8 mouse cellular contexts compared by ENCODE assay signal in genomic region chr14:8032087-8032944, GRCm38 (mm10). TPM values are rescaled to one million over a fixed set of nuclear protein-coding genes. Genes with fewer than 3 reads are reported as not detected.
DNase-seq lines count a peak whose midpoint lies in the region; ATAC-seq and TF ChIP-seq lines count a peak whose summit lies in the region.
"Had no signal": no experiment of that assay in that cellular context is flagged by ENCODE, and none has a peak within 500 bp of the region (broad histone marks: within the 10 kb centered on the region; RNA-seq: fewer than 3 reads in every experiment).

No protein-coding gene starts in this region.

- H3K27me3 ChIP-seq in heart, postnatal 0 days (ENCODE audit: control insufficient read depth, insufficient read depth, low read length): no peaks in the 10 kb centered on the region
- no peaks in the 10 kb centered on the region for H3K27me3 ChIP-seq in heart, embryonic 12.5 days (replicated peaks)
- H3K27me3 ChIP-seq in liver, embryonic 11.5 days (replicated peaks; ENCODE audit: control insufficient read depth, insufficient read depth, low read length): no peaks in the 10 kb centered on the region
- H3K27me3 ChIP-seq: heart, embryonic 13.5 days had no signal

- no peak overlapping the region for H3K4me3 ChIP-seq in heart, postnatal 0 days (ENCODE audit: low read depth, low read length)
- H3K4me3 ChIP-seq in heart, embryonic 12.5 days: no peak overlapping the region
- no peak overlapping the region for H3K4me3 ChIP-seq in liver, embryonic 11.5 days (ENCODE audit: low read depth, low read length)
- H3K4me3 ChIP-seq: heart, embryonic 13.5 days had no signal

- H3K36me3 ChIP-seq in heart, postnatal 0 days (replicated peaks; ENCODE audit: control insufficient read depth, insufficient read depth, low read length): no peaks in the 10 kb centered on the region
- no peaks in the 10 kb centered on the region for H3K36me3 ChIP-seq in heart, embryonic 12.5 days
- no peaks in the 10 kb centered on the region for H3K36me3 ChIP-seq in liver, embryonic 11.5 days (ENCODE audit: control insufficient read depth, insufficient read depth, low read length)
- H3K36me3 ChIP-seq: heart, embryonic 13.5 days had no signal

- no peak for TF ChIP-seq EP300 in heart, postnatal 0 days (IDR thresholded peaks at IDR 0.05; ENCODE audit: low read depth)

- H3K9me3 ChIP-seq in heart, postnatal 0 days (replicated peaks; ENCODE audit: control insufficient read depth, low read length): no peaks in the 10 kb centered on the region
- no peaks in the 10 kb centered on the region for H3K9me3 ChIP-seq in heart, embryonic 12.5 days (replicated peaks)
- H3K9me3 ChIP-seq in liver, embryonic 11.5 days (ENCODE audit: control insufficient read depth, low read length): no peaks in the 10 kb centered on the region
- H3K9me3 ChIP-seq: heart, embryonic 13.5 days had no signal

- H3K9ac ChIP-seq in heart, postnatal 0 days (replicated peaks; ENCODE audit: low read depth, low read length): no peak overlapping the region
- H3K9ac ChIP-seq in heart, embryonic 12.5 days: no peak overlapping the region
- no peak overlapping the region for H3K9ac ChIP-seq in liver, embryonic 11.5 days (ENCODE audit: low read depth, low read length)
- H3K9ac ChIP-seq: heart, embryonic 13.5 days had no signal

- 60% methylated on average over 13 of the region's 13 CpGs for WGBS in heart, postnatal 0 days
- 70% methylated on average over 13 of the region's 13 CpGs for WGBS in heart, embryonic 12.5 days
- WGBS in liver, embryonic 11.5 days: 72% methylated on average over 13 of the region's 13 CpGs

- no peak overlapping the region for H3K27ac ChIP-seq in heart, postnatal 0 days (ENCODE audit: low read depth)
- H3K27ac ChIP-seq in heart, embryonic 12.5 days (ENCODE audit: poor library complexity, severe bottlenecking): no peak overlapping the region
- no peak overlapping the region for H3K27ac ChIP-seq in liver, embryonic 11.5 days (ENCODE audit: low read depth, low read length)
- H3K27ac ChIP-seq: heart, embryonic 13.5 days had no signal

- peak; percentile 45 for DNase-seq in heart, postnatal 0 days (ENCODE audit: low spot score)
- DNase-seq in adrenal gland, adult 8-10 months: peak; percentile 81
- peak; percentile 80 for DNase-seq in cerebellum, adult 11-12 months
- peak; percentile 25 to 49 for DNase-seq in left cerebral cortex, adult 9 months (ENCODE audit: low spot score in 2 of 2)
- DNase-seq in liver, embryonic 11.5 days (ENCODE audit: low spot score): no peak
- no peak for DNase-seq in yolk sac, embryonic 10.5 days (ENCODE audit: low spot score)

- H3K4me1 ChIP-seq in heart, postnatal 0 days (ENCODE audit: control insufficient read depth, insufficient read depth): 0 out of 2 replicates have a peak, but pooled peaks cover 7% of the 10 kb centered on the region
- H3K4me1 ChIP-seq in heart, embryonic 12.5 days (replicated peaks): peaks cover 14% of the 10 kb centered on the region
- H3K4me1 ChIP-seq in liver, embryonic 11.5 days (replicated peaks; ENCODE audit: control insufficient read depth, insufficient read depth, low read length): no peaks in the 10 kb centered on the region

- ATAC-seq in heart, postnatal 0 days (ENCODE audit: insufficient read depth, low read depth): peak; percentile 67
- no peak for ATAC-seq in heart, embryonic 12.5 days (ENCODE audit: insufficient number of reproducible peaks, low FRiP score)
- ATAC-seq in liver, embryonic 11.5 days (replicated peaks; ENCODE audit: low FRiP score): no peak

- H3K4me2 ChIP-seq in heart, postnatal 0 days (ENCODE audit: low read depth, low read length): no peak overlapping the region
- H3K4me2 ChIP-seq in heart, embryonic 12.5 days: no peak overlapping the region
- H3K4me2 ChIP-seq in liver, embryonic 11.5 days: no peak overlapping the region
- H3K4me2 ChIP-seq: heart, embryonic 13.5 days had no signal

- no peak for TF ChIP-seq CTCF in heart, postnatal 0 days (IDR thresholded peaks at IDR 0.05; ENCODE audit: low read depth)

RNA-seq across cellular contexts. Expression of gene Abhd6, which starts 29.6 kb away (rescaled TPM):
- total RNA-seq in heart, postnatal 0 days (2014; rRNA removed; ENCODE audit: low replicate concordance): 2.2 and 2.5 TPM in 2 replicates
- 9.1 and 10.1 TPM in 2 replicates for polyA plus RNA-seq in heart, postnatal 0 days (2015; fragmentation: Nextera tagmentation; extraction: Ambion mirVana)
- polyA plus RNA-seq in heart, embryonic 12.5 days (2016; fragmentation: Nextera tagmentation; extraction: Ambion mirVana): 9.9 and 10.1 TPM in 2 replicates
- 100 to 1,000 TPM in 2 of 4 experiments, 10 to 100 TPM in 2; 87.1 to 147 (median 102) TPM for total RNA-seq in adrenal gland, adult 8-10 months (2022)
- polyA plus RNA-seq in liver, embryonic 11.5 days (2014; fragmentation: Nextera tagmentation; extraction: Ambion mirVana): 11.9 and 15.0 TPM in 2 replicates

RNA-seq across cellular contexts. Expression of gene Dnase1l3, which starts 37.9 kb away (rescaled TPM):
- not detected in 2 replicates for total RNA-seq in heart, postnatal 0 days (2014; rRNA removed; ENCODE audit: low replicate concordance)
- 0.03 TPM in 2 replicates for polyA plus RNA-seq in heart, postnatal 0 days (2015; fragmentation: Nextera tagmentation; extraction: Ambion mirVana)
- 0.04 TPM in 1 of 2 replicates, not detected in the other for polyA plus RNA-seq in heart, embryonic 12.5 days (2016; fragmentation: Nextera tagmentation; extraction: Ambion mirVana)
- under 1 TPM; 0.37 to 0.78 (median 0.55) TPM for total RNA-seq in adrenal gland, adult 8-10 months (2022)
- polyA plus RNA-seq in liver, embryonic 11.5 days (2014; fragmentation: Nextera tagmentation; extraction: Ambion mirVana): 0.73 and 0.79 TPM in 2 replicates

RNA-seq across cellular contexts. Expression of gene Rpp14, which starts 47.9 kb away (rescaled TPM):
- 22.7 and 61.8 TPM in 2 replicates for total RNA-seq in heart, postnatal 0 days (2014; rRNA removed; ENCODE audit: low replicate concordance)
- polyA plus RNA-seq in heart, postnatal 0 days (2015; fragmentation: Nextera tagmentation; extraction: Ambion mirVana): 42.4 and 42.8 TPM in 2 replicates
- polyA plus RNA-seq in heart, embryonic 12.5 days (2016; fragmentation: Nextera tagmentation; extraction: Ambion mirVana): 42.2 and 42.6 TPM in 2 replicates
- 10 to 100 TPM; 35.2 to 44.8 (median 41.3) TPM for total RNA-seq in adrenal gland, adult 8-10 months (2022)
- polyA plus RNA-seq in liver, embryonic 11.5 days (2014; fragmentation: Nextera tagmentation; extraction: Ambion mirVana): 74.7 and 77.4 TPM in 2 replicates

Comparison
In these comparisons a context has a peak if more than half of its experiments do, and no peak if none do; other contexts are left out.
1. DNase-seq: peak in heart, postnatal 0 days (single experiment), adrenal gland, adult 8-10 months (single experiment), cerebellum, adult 11-12 months (single experiment) and left cerebral cortex, adult 9 months (2 of 2); none in liver, embryonic 11.5 days (single experiment) and yolk sac, embryonic 10.5 days (single experiment).